Mouse (Mus musculus) G1E (cell line): ENCODE results near the gene Egln2.

Experiments used
- CTCF ChIP-seq: IDR thresholded peaks from 2 replicates; pipeline ENCODE4 v1.5.1; 2012; ENCODE audit warnings: low read depth, low read length, inconsistent platforms, mixed read lengths
- GATA1 ChIP-seq: IDR thresholded peaks from 2 replicates; pipeline ENCODE4 v1.6.1; 2012; ENCODE audit warnings: borderline replicate concordance, low read length, inconsistent platforms, mixed read lengths
- POLR2AphosphoS5 ChIP-seq: IDR thresholded peaks from 2 replicates; pipeline ENCODE4 v1.6.1; 2012; ENCODE audit warnings: low read depth, low read length, inconsistent platforms; ENCODE audit not compliant: insufficient replicate concordance
- TAL1 ChIP-seq: conservative IDR thresholded peaks from 2 replicates; pipeline ENCODE4 v1.6.1; 2012; ENCODE audit warnings: low read depth, low read length, inconsistent platforms, mixed read lengths

DNA sequence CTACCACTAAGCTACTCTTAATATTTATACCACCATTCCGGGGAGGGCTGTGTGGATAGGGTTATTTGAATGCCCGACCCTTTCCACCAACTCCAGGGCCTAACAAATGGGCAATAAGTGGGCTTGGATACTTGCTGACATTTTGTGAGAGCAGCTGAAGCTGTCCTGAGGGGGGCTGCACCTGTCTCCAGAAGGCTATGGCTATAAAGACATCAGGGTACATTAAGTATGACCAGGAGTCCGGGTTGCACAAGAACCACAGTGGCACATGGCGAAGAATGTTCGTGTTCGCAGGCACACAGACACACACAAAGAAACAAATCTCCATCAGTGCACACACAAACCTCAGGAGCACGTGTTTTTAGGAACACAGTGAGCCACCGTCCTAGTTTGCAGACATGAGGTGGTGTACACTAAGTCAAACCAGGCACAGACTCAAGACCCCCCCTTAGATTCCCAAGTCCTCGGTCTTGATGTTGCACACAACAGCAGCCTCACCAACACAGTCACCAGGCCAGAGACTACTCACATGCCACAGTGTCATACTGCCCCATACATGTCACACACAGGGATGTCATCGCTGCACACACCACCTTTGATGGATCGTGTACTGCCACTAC is 983 bp upstream of the Egln2 start:
- TF ChIP-seq CTCF, result no peak
- TF ChIP-seq POLR2AphosphoS5, result 0 out of 2 replicates have a peak, but pooled peaks have one; percentile 47
- no peak for TF ChIP-seq GATA1
- no peak for TF ChIP-seq TAL1
